Mouse (Mus musculus): ENCODE results near the gene Gpkow.

GRCm38 (mm10) chrX:7688321-7688720 is 8.6 kb upstream of the Gpkow start:
- no peak for TF ChIP-seq EP300 (IDR thresholded peaks at IDR 0.05; ENCODE audit: low read depth)
- TF ChIP-seq CTCF (IDR thresholded peaks at IDR 0.05; ENCODE audit: low read depth) = no peak

Measured in heart, postnatal 0 days (tissue).